Mouse (Mus musculus): ENCODE measurements around the gene Lmntd1.

GRCm38 (mm10) chr6:145515859-145516581 lies 98.1 kb downstream of the Lmntd1 start:
- TF ChIP-seq POLR2A (IDR thresholded peaks at IDR 0.05; ENCODE audit: low read depth, low read length) (no peak), CTCF (IDR thresholded peaks at IDR 0.05; ENCODE audit: extremely low read depth, insufficient read depth, insufficient read length, insufficient replicate concordance) (no peak)
